Mouse (Mus musculus) small intestine, adult 2 months (tissue): ENCODE results near the gene Mrps12.

Experiments used
- CTCF ChIP-seq: fragments of 200-500 bp; IDR thresholded peaks from 2 replicates; pipeline ENCODE4 v1.5.1; 2012; ENCODE audit warnings: low read depth, mild to moderate bottlenecking, control low read depth, inconsistent platforms, low read length, moderate library complexity, mixed read lengths; ENCODE audit not compliant: insufficient replicate concordance, insufficient read length; ENCODE audit errors: extremely low read depth
- POLR2A ChIP-seq: fragments of 200-500 bp; IDR thresholded peaks from 2 replicates; pipeline ENCODE4 v1.6.1; 2012; ENCODE audit warnings: low read depth, mild to moderate bottlenecking, control low read depth, inconsistent platforms, low read length, moderate library complexity

DNA sequence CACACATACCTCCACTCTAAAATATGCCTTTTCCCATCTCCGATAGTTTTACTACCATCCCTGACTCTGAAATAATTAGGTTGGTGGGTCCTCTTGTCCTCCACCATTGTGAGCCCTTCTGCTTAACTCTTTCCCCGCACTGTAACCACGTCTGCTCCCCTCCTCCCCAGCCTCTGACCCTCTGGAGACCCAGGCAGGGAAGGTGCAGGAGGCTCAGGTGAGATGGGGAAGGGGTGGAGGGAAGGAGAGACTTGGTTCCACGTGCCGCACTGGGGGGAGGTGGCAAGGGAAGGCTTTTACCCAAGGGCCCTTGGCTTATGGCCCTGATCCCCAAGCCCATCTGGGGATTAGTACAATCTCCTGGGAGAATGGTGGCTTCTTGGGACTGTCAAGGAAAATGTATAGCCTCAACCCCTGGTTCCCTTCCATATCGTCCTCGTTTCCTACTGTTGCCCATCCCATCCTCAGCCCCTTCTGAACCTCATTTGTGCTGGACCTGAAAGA, 25.9 kb upstream of the Mrps12 start, which contains the start of gene Nfkbib:
- TF ChIP-seq POLR2A (no peak), CTCF (no peak)
